Mouse (Mus musculus) E14TG2a.4 (cell line): ENCODE data around the gene Abca8a.

Experiments
- CTCF ChIP-seq: conservative IDR thresholded peaks from 2 replicates; pipeline ENCODE4 v1.5.1; 2014; ENCODE audit warnings: low read length
- NANOG ChIP-seq: IDR thresholded peaks from 2 replicates; pipeline ENCODE4 v1.6.1; 2014; ENCODE audit warnings: borderline replicate concordance, low read length, mixed read lengths
- POU5F1 ChIP-seq: IDR thresholded peaks from 2 replicates; pipeline ENCODE4 v1.6.1; 2014; ENCODE audit warnings: low read length, borderline replicate concordance

DNA sequence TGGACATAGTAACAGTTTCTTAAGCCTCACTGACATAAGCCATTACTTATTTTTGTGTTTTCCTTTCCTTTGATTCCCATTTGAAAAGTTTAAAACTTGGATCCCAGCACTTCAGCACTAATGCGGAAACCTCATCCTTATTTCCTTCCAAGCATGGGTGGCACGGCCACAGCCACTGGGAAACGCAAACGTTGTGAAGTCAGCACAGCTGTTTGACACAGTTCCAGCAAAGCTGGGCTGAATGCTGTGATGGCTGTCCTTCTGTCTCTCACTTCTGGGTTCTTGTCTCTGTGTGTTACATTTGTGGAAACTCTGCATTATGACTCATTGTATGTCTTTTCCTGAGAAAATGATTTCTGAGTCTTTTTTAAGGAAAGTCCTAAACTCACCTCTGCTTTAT, 34.7 kb downstream of the Abca8a start:
- TF ChIP-seq CTCF (no peak), POU5F1 (no peak), NANOG (no peak)
